Mouse (Mus musculus) olfactory bulb, adult 2 months (tissue): ENCODE data around the gene Grin2d.

ENCODE experiments used
- CTCF ChIP-seq: fragments of 200-500 bp; IDR thresholded peaks from 2 replicates; pipeline ENCODE4 v1.5.1; 2012; ENCODE audit warnings: low read depth, mild to moderate bottlenecking, low read length, moderate library complexity; ENCODE audit not compliant: insufficient read depth
- POLR2A ChIP-seq: fragments of 200-500 bp; IDR thresholded peaks from 2 replicates; pipeline ENCODE4 v1.6.1; 2012; ENCODE audit warnings: mild to moderate bottlenecking, low read depth, low read length, moderate library complexity; ENCODE audit not compliant: insufficient read depth

GRCm38 (mm10) chr7:45914067-45914466 lies 35.9 kb upstream of the Grin2d start:
- TF ChIP-seq CTCF: no peak
- TF ChIP-seq POLR2A: no peak
